17 mouse cellular contexts compared by ENCODE assay signal in genomic region chr3:147252812-147253211, GRCm38 (mm10).
DNase-seq lines count a peak whose midpoint lies in the region; ATAC-seq and TF ChIP-seq lines count a peak whose summit lies in the region.
"Had no signal": no experiment of that assay in that cellular context is flagged by ENCODE, and none has a peak within 500 bp of the region (broad histone marks: within the 10 kb centered on the region; RNA-seq: fewer than 3 reads in every experiment).

No protein-coding gene starts in this region.

- no peaks in the 10 kb centered on the region for H3K36me3 ChIP-seq in MEL (ENCODE audit: control insufficient read depth in 1 of 2, insufficient read depth in 2 of 2, low read length in 2 of 2)
- H3K36me3 ChIP-seq in hindbrain, embryonic 14.5 days (replicated peaks; ENCODE audit: control insufficient read depth, insufficient read depth): no peaks in the 10 kb centered on the region
- H3K36me3 ChIP-seq: embryonic facial prominence, embryonic 10.5 days; heart, embryonic 15.5 days; hindbrain, embryonic 15.5 days; liver, embryonic 13.5 days had no signal

- no peak for DNase-seq in frontal cortex, postnatal 36 days (ENCODE audit: low spot score in 2 of 2)
- DNase-seq in MEL (ENCODE audit: low read depth, low spot score): peak; percentile 4
- DNase-seq in embryo, embryonic 11 days: peak; percentile 27
- no peak for DNase-seq in hindbrain, embryonic 14.5 days (ENCODE audit: low spot score)
- no peak for DNase-seq in kidney, postnatal 14 days
- no peak for DNase-seq in right cerebral cortex, postnatal 14 days
- DNase-seq in thymus, postnatal 14 days: no peak
- DNase-seq: adrenal gland, adult 2 months; cerebellum, adult 8-10 months; kidney, adult 9 months; layer of hippocampus, postnatal 36 days; liver, embryonic 13.5 days had no signal

- H3K27me3 ChIP-seq in MEL (ENCODE audit: control insufficient read depth in 1 of 2, insufficient read depth in 2 of 2, low read length in 2 of 2): no peaks in the 10 kb centered on the region
- H3K27me3 ChIP-seq in hindbrain, embryonic 14.5 days (ENCODE audit: control insufficient read depth, insufficient read depth, low read length): no peaks in the 10 kb centered on the region
- H3K27me3 ChIP-seq: heart, embryonic 15.5 days; hindbrain, embryonic 15.5 days; liver, embryonic 13.5 days had no signal

- H3K4me1 ChIP-seq in MEL (ENCODE audit: control insufficient read depth in 1 of 2, insufficient read depth in 2 of 2, low read length in 2 of 2): no peaks in the 10 kb centered on the region
- H3K4me1 ChIP-seq in hindbrain, embryonic 14.5 days (replicated peaks; ENCODE audit: control insufficient read depth, insufficient read depth, low read length): 0 out of 2 replicates have a peak, but pooled peaks cover 12% of the 10 kb centered on the region
- H3K4me1 ChIP-seq: heart, embryonic 15.5 days; liver, embryonic 13.5 days had no signal

- no peak for TF ChIP-seq CTCF in MEL (IDR thresholded peaks at IDR 0.05 in 2 of 3, conservative IDR thresholded peaks at IDR 0.05 in 1 of 3; ENCODE audit: control insufficient read depth in 1 of 3, insufficient read depth in 1 of 3, low read depth in 2 of 3, low read length in 3 of 3, poor library complexity in 1 of 3, severe bottlenecking in 1 of 3)

- H3K4me3 ChIP-seq in MEL (ENCODE audit: control insufficient read depth in 1 of 2, insufficient read depth in 1 of 2, low read depth in 2 of 2, low read length in 2 of 2): no peak overlapping the region
- H3K4me3 ChIP-seq in hindbrain, embryonic 14.5 days (replicated peaks; ENCODE audit: low read length): no peak overlapping the region
- H3K4me3 ChIP-seq: embryonic facial prominence, embryonic 10.5 days; erythroblast, embryonic 14.5 days; heart, embryonic 15.5 days; hindbrain, embryonic 15.5 days; liver, embryonic 13.5 days had no signal

- no peak overlapping the region for H3K4me2 ChIP-seq in hindbrain, embryonic 14.5 days (replicated peaks)
- H3K4me2 ChIP-seq: heart, embryonic 15.5 days; hindbrain, embryonic 15.5 days; liver, embryonic 13.5 days had no signal

- H3K9ac ChIP-seq in MEL (ENCODE audit: control insufficient read depth, low read depth, low read length, poor library complexity, severe bottlenecking): no peak overlapping the region
- no peak overlapping the region for H3K9ac ChIP-seq in hindbrain, embryonic 14.5 days
- H3K9ac ChIP-seq: heart, embryonic 15.5 days; hindbrain, embryonic 15.5 days; liver, embryonic 13.5 days had no signal

- no peak overlapping the region for H3K27ac ChIP-seq in MEL (ENCODE audit: control insufficient read depth, low read depth, low read length)
- H3K27ac ChIP-seq in hindbrain, embryonic 14.5 days: peak overlapping the region; percentile 36; the same call in 1 of the 2 replicates
- H3K27ac ChIP-seq: embryonic facial prominence, embryonic 10.5 days; heart, embryonic 15.5 days; hindbrain, embryonic 15.5 days; liver, embryonic 13.5 days had no signal

- no peaks in the 10 kb centered on the region for H3K9me3 ChIP-seq in MEL (replicated peaks; ENCODE audit: insufficient read depth, low read length)
- no peaks in the 10 kb centered on the region for H3K9me3 ChIP-seq in hindbrain, embryonic 14.5 days (ENCODE audit: control insufficient read depth, low read length)
- H3K9me3 ChIP-seq: embryonic facial prominence, embryonic 10.5 days; heart, embryonic 15.5 days; hindbrain, embryonic 15.5 days; liver, embryonic 13.5 days had no signal

- TF ChIP-seq EP300 in MEL (IDR thresholded peaks at IDR 0.05; ENCODE audit: low read depth in 1 of 2, low read length in 2 of 2): no peak

- no peak for TF ChIP-seq RAD21 in MEL (IDR thresholded peaks at IDR 0.05; ENCODE audit: low read depth, low read length)

- 62% methylated on average over 6 of the region's 6 CpGs for WGBS in hindbrain, embryonic 14.5 days

- no peak for TF ChIP-seq POLR2A in MEL (IDR thresholded peaks at IDR 0.05; ENCODE audit: control insufficient read depth in 1 of 2, insufficient read depth in 1 of 2, low read depth in 1 of 2, low read length in 2 of 2, poor library complexity in 1 of 2)

- no peaks in the 10 kb centered on the region for H3K79me2 ChIP-seq in MEL (ENCODE audit: control insufficient read depth, insufficient read depth, low read length, poor library complexity)

- ATAC-seq in frontal cortex, adult (ENCODE audit: low TSS enrichment): peak; percentile 76
- ATAC-seq in hindbrain, embryonic 14.5 days (ENCODE audit: low FRiP score): no peak

TF ChIP-seq in MEL, 35 proteins besides CTCF, POLR2A, EP300 and RAD21:
- no peak for TF ChIP-seq KAT2A (conservative IDR thresholded peaks at IDR 0.05; ENCODE audit: low read depth, low read length)
- TF ChIP-seq CHD1 (IDR thresholded peaks at IDR 0.05; ENCODE audit: low read depth, low read length): no peak
- no peak for TF ChIP-seq SIN3A (IDR thresholded peaks at IDR 0.05; ENCODE audit: low read length)
- TF ChIP-seq TAL1 (IDR thresholded peaks at IDR 0.05; ENCODE audit: low read length): no peak
- no peak for TF ChIP-seq MAZ (IDR thresholded peaks at IDR 0.05; ENCODE audit: low read depth, low read length)
- no peak for TF ChIP-seq USF1 (IDR thresholded peaks at IDR 0.05; ENCODE audit: low read depth, low read length)
- TF ChIP-seq MXI1 (IDR thresholded peaks at IDR 0.05; ENCODE audit: low read depth, low read length): no peak
- TF ChIP-seq UBTF (IDR thresholded peaks at IDR 0.05; ENCODE audit: borderline replicate concordance, insufficient read depth, low read depth, low read length): no peak
- TF ChIP-seq HCFC1 (IDR thresholded peaks at IDR 0.05; ENCODE audit: low read depth, low read length): no peak
- TF ChIP-seq E2F4 (IDR thresholded peaks at IDR 0.05; ENCODE audit: borderline replicate concordance, low read depth, low read length): no peak
- TF ChIP-seq BHLHE40 (IDR thresholded peaks at IDR 0.05; ENCODE audit: borderline replicate concordance, low read depth, low read length): no peak
- no peak for TF ChIP-seq ZC3H11A (IDR thresholded peaks at IDR 0.05; ENCODE audit: low read depth, low read length)

Comparison
In these comparisons a context has a peak if more than half of its experiments do, and no peak if none do; other contexts are left out.
1. DNase-seq: peak in MEL (single experiment) and embryo, embryonic 11 days (single experiment); none in frontal cortex, postnatal 36 days (0 of 2), hindbrain, embryonic 14.5 days (single experiment), kidney, postnatal 14 days (single experiment), right cerebral cortex, postnatal 14 days (single experiment) and thymus, postnatal 14 days (single experiment).